Mouse (Mus musculus) olfactory bulb, adult 2 months (tissue): Measurements from ENCODE around the gene Krt9.

Source experiments
- CTCF ChIP-seq: fragments of 200-500 bp; IDR thresholded peaks from 2 replicates; pipeline ENCODE4 v1.5.1; 2012; ENCODE audit warnings: low read depth, mild to moderate bottlenecking, low read length, moderate library complexity; ENCODE audit not compliant: insufficient read depth
- POLR2A ChIP-seq: fragments of 200-500 bp; IDR thresholded peaks from 2 replicates; pipeline ENCODE4 v1.6.1; 2012; ENCODE audit warnings: mild to moderate bottlenecking, low read depth, low read length, moderate library complexity; ENCODE audit not compliant: insufficient read depth

GRCm38 (mm10) chr11:100168071-100168470 is 25.0 kb downstream of the Krt9 start:
- TF ChIP-seq POLR2A (no peak), CTCF (no peak)
